Mouse (Mus musculus) spleen, adult 2 months (tissue): ENCODE data around the gene Snrpd3.

Experiments used
- CTCF ChIP-seq: fragments of 200-500 bp; IDR thresholded peaks from 2 replicates; pipeline ENCODE4 v1.5.1; 2011; ENCODE audit warnings: mild to moderate bottlenecking, inconsistent platforms; ENCODE audit not compliant: insufficient read depth, insufficient read length, insufficient replicate concordance; ENCODE audit errors: extremely low read depth
- POLR2A ChIP-seq: fragments of 200-500 bp; IDR thresholded peaks from 2 replicates; pipeline ENCODE4 v1.6.1; 2011; ENCODE audit warnings: low read depth, low read length, inconsistent platforms

GRCm38 (mm10) chr10:75549886-75550285 is 32.5 kb downstream of the Snrpd3 start:
- no peak for TF ChIP-seq CTCF
- TF ChIP-seq POLR2A = no peak
